Mouse (Mus musculus) liver, embryonic 13.5 days (tissue): ENCODE measurements around the gene Spsb3. TPM values are rescaled to one million over a fixed set of nuclear protein-coding genes. Genes with fewer than 3 reads are reported as not detected.

Experiments
- ATAC-seq: fragments of 200-750 bp; cut with Nextera tagmentation; 2 replicates; pipeline ENCODE4 v1.8.0; 2017; ENCODE audit warnings: low read depth, mild to moderate bottlenecking, moderate number of reproducible peaks, moderate library complexity
- DNase-seq: peaks from one replicate; pipeline ENCODE4 v3.0.0; 2022
- H3K27ac ChIP-seq: fragments of 300-500 bp; sonication (generic); 2 replicates; pipeline ENCODE4 v1.5.1; 2015; ENCODE audit warnings: moderate library complexity, mild to moderate bottlenecking, inconsistent platforms
- H3K27me3 ChIP-seq: fragments of 300-500 bp; sonication (generic); 2 replicates; pipeline ENCODE4 v1.6.1; 2015; ENCODE audit warnings: mild to moderate bottlenecking, inconsistent platforms
- H3K36me3 ChIP-seq: fragments of 300-500 bp; sonication (generic); 2 replicates; pipeline ENCODE4 v1.6.1; 2015; ENCODE audit warnings: mild to moderate bottlenecking, inconsistent platforms
- H3K4me1 ChIP-seq: fragments of 300-500 bp; sonication (generic); replicated peaks from 2 replicates; pipeline ENCODE4 v1.6.1; 2015; ENCODE audit warnings: inconsistent platforms
- H3K4me2 ChIP-seq: fragments of 300-500 bp; sonication (generic); 2 replicates; pipeline ENCODE4 v1.6.1; 2015; ENCODE audit warnings: inconsistent platforms, mild to moderate bottlenecking, moderate library complexity
- H3K4me3 ChIP-seq: fragments of 300-500 bp; sonication (generic); replicated peaks from 2 replicates; pipeline ENCODE4 v1.5.1; 2015; ENCODE audit warnings: mild to moderate bottlenecking, inconsistent platforms
- H3K9ac ChIP-seq: fragments of 300-500 bp; sonication (generic); 2 replicates; pipeline ENCODE4 v1.6.1; 2015; ENCODE audit warnings: mild to moderate bottlenecking, inconsistent platforms
- H3K9me3 ChIP-seq: fragments of 300-500 bp; sonication (generic); replicated peaks from 2 replicates; pipeline ENCODE4 v1.6.1; 2016; ENCODE audit warnings: inconsistent platforms
- WGBS: fragments of 180-500 bp; shearing (Covaris S2); methylation state at CpG from one replicate; pipeline ENCODE4 v1.1.7; 2015; ENCODE audit not compliant: insufficient replicate concordance; 5-methylcytosine and 5-hydroxymethylcytosine counted together
- polyA plus RNA-seq: library from polyadenylated mRNA; unstranded; fragments of >200 nt; fragmentation: Nextera tagmentation; extraction: Ambion mirVana; gene quantifications from 2 replicates; pipeline ENCODE4 v1.2.1, GENCODE M21; 2015

Gene Spsb3
- polyA plus RNA-seq, 1 experiment from 2014 or later = 37.9 TPM

DNA sequence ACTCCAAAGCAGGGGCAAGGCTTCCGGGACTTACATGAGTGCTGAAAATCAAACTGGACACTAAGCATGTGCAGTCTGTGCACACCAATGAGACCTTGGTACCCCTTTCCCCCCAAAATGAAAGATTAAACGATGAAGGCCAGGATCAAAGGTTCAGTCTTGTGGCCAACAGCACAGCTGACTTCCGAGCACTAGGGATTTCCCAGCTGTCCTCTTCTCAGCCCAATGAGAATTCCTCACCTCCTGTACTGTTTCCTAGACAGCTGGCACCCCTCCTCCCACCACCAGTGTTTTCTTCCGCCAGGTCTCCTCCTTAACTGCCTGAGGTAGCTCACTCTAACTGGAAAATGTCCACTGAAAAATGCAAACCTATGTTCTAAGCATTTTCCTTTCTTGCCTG is 46.7 kb downstream of the Spsb3 start:
- H3K27ac ChIP-seq = no peak overlapping the region
- H3K4me2 ChIP-seq = no peak overlapping the region
- DNase-seq = no peak
- H3K36me3 ChIP-seq = peaks cover 32% of the 10 kb centered on the region
- 0 out of 2 replicates have a peak overlapping the region, but pooled peaks have one; percentile 14 for H3K9ac ChIP-seq
- no peaks in the 10 kb centered on the region for H3K9me3 ChIP-seq
- 83% methylated on average over 4 of the region's 4 CpGs for WGBS
- ATAC-seq = no peak
- peaks cover 47% of the 10 kb centered on the region for H3K4me1 ChIP-seq
- H3K4me3 ChIP-seq = no peak overlapping the region
- no peaks in the 10 kb centered on the region for H3K27me3 ChIP-seq

DNA sequence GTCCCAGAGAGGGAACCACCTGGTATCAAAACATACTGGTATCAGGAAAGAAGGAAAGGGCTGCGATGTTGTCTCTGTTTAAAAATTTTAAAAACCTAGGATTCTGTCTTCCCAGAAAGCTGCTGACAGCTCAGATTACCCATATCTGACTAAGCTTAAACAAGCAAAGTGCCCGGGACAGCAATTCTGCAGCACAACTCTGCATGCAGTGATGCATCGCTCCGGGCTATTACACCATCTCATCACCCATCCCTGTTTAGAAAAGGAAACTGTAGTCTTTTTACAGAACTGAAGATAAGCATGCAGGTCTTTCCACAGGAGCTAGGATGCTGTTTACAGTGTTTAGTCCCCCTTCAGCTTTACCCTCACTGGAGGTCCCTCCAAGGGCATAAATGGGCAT is 48.5 kb downstream of the Spsb3 start:
- Histone ChIP-seq H3K4me1 (peaks cover 41% of the 10 kb centered on the region), H3K36me3 (peaks cover 23% of the 10 kb centered on the region), H3K4me2 (peak overlapping the region; percentile 87), H3K9ac (peak overlapping the region; percentile 88), H3K9me3 (no peaks in the 10 kb centered on the region), H3K27me3 (no peaks in the 10 kb centered on the region), H3K27ac (peak overlapping the region; percentile 90), H3K4me3 (peak overlapping the region; percentile 82)
- DNase-seq (no peak), ATAC-seq (no peak)
- WGBS = 68% methylated on average over 4 of the region's 4 CpGs

DNA sequence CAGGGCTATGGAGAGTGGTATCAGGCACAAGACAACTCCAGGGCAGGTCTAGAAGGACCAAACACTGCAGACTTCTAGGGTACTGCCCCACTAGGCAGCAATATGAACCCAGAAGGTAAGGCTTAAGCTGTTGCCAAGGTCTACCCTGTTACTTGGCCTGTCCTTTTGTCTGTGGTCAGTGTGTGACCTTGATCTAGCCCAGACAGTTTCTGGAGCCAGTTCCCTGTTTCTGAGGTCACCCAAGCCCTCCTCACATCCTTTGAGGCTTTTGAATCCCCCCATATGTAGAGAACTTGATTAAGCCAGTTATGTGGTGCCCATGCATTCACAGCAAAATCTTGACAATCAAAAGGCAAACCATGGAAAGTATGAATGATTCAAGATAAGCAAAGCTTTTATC is 49.2 kb downstream of the Spsb3 start:
- peaks cover 41% of the 10 kb centered on the region for H3K4me1 ChIP-seq
- no peak for ATAC-seq
- peak overlapping the region; percentile 90 for H3K27ac ChIP-seq

DNA sequence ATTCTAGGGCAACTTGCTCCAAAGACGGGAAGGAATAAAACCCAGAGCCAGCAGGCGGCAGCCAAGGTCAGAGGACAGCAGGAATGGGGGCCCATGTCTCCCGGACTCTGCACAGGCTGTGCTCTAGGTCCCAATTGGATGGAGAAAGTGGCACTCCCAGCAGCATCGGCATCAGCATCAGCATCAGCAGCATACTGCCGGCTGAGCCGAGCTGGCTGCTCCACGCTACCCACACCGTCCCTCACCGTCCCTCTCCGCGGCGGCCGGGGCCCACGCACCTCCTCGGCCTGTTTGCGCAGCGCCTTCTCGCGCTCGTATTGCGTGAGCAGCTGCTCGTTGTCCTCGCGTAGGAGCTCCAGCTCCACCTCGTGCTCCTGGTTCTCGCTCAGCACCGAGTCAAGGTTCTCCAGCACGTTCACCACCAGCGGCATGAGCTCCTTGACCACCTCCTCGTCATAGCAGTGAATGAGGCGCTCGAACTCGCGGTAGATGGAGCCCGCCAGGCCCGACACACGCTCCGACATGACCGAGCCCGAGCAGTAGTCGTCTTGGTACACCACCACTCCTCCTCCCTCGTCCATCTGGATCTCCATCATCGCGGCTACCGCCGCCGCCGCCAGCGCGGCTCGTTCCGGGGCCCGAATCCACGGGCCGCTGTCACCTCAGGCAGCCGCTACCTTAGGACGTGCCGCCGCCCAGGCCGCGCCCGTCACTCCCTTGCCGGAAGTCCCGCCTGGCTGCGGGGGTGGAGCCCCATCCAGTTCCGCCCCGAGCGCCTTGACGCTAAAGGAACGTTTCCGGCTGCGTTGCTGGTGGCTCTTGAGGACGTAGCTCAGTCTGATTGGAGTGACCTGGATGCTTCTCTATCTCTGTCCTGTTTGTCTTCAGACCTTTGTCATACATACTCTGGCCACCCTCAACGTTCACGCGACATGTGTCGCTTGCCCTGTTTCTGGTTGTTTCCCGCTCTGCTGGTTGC is 50.1 kb downstream of the Spsb3 start, which contains the start of gene Mapk8ip3:
Gene Mapk8ip3 (minus strand): TSS at position 719 of the 979 bp plus-strand sequence.
- peak within 1 kb of the TSS; percentile 88 for H3K9ac ChIP-seq
- H3K27me3 ChIP-seq = no peaks in the 10 kb centered on the region
- peak; percentile 97 for ATAC-seq
- WGBS = under 1% methylated on average over 78 of the region's 78 CpGs
- no peaks in the 10 kb centered on the region for H3K9me3 ChIP-seq
- peak within 1 kb of the TSS; percentile 82 for H3K4me3 ChIP-seq
- peaks cover 18% of the 10 kb centered on the region for H3K36me3 ChIP-seq
- peak within 1 kb of the TSS; percentile 87 for H3K4me2 ChIP-seq
- H3K27ac ChIP-seq = peak within 1 kb of the TSS; percentile 90
- H3K4me1 ChIP-seq = peaks cover 41% of the 10 kb centered on the region
- peak; percentile 97 for DNase-seq

More for the DNA sequence above, 49.2 kb downstream of the Spsb3 start:
- Histone ChIP-seq H3K9ac (peak overlapping the region; percentile 88), H3K9me3 (no peaks in the 10 kb centered on the region), H3K36me3 (peaks cover 23% of the 10 kb centered on the region), H3K4me2 (peak overlapping the region; percentile 87), H3K27me3 (no peaks in the 10 kb centered on the region), H3K4me3 (peak overlapping the region; percentile 82)
- DNase-seq = no peak

DNA sequence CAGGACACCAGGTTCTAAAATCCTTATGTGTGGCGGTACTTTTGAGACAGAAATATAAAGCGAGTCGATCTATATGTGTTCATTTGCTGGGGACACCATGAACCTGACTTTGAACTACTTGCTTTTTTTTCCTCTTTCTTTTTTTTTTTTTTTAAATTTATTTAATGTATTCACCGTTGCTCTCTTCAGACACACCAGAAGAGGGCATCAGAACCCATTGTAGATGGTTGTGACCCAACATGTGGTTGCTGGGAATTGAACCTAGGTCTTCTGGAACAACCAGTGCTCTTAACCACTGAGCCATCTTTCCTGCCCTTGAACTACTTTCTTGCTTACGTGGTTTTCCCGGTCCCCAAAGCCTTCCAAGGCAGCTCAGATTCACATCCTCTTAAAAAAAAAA is 50.8 kb downstream of the Spsb3 start:
- DNase-seq (no peak), ATAC-seq (no peak)
- Histone ChIP-seq H3K4me1 (peaks cover 41% of the 10 kb centered on the region), H3K27ac (peak overlapping the region; percentile 90), H3K9ac (peak overlapping the region; percentile 88), H3K27me3 (no peaks in the 10 kb centered on the region), H3K4me3 (peak overlapping the region; percentile 82), H3K36me3 (peaks cover 15% of the 10 kb centered on the region), H3K4me2 (peak overlapping the region; percentile 87), H3K9me3 (no peaks in the 10 kb centered on the region)
- 41% methylated on average over 6 of the region's 6 CpGs for WGBS

Other genes with a start within 250 kb of the Spsb3 start
- gene Slc9a3r2, start 236.3 kb upstream of the Spsb3 start, polyA plus RNA-seq = 9.8 and 10.2 TPM in 2 replicates
- 0.24 and 0.28 TPM in 2 replicates for gene Npw, start 228.2 kb upstream of the Spsb3 start, polyA plus RNA-seq
- 9.5 and 13.1 TPM in 2 replicates for gene Zfp598, start 217.0 kb upstream of the Spsb3 start, polyA plus RNA-seq
- gene Syngr3, start 196.7 kb upstream of the Spsb3 start, polyA plus RNA-seq = 0.10 and 0.31 TPM in 2 replicates
- gene Gfer, start 190.5 kb upstream of the Spsb3 start, polyA plus RNA-seq = 41.3 and 47.7 TPM in 2 replicates
- gene Noxo1, start 190.4 kb upstream of the Spsb3 start, polyA plus RNA-seq = 0.14 and 0.34 TPM in 2 replicates
- gene Tbl3, start 179.0 kb upstream of the Spsb3 start, polyA plus RNA-seq = 53.0 and 53.2 TPM in 2 replicates
- gene Rnf151, start 168.6 kb upstream of the Spsb3 start, polyA plus RNA-seq = 0.10 TPM in 1 of 2 replicates, not detected in the other
- 1,350 and 1,469 TPM in 2 replicates for gene Rps2, start 168.5 kb upstream of the Spsb3 start, polyA plus RNA-seq
- gene Ndufb10, start 162.2 kb upstream of the Spsb3 start, polyA plus RNA-seq = 206 and 216 TPM in 2 replicates
- gene Rpl3l, start 158.8 kb upstream of the Spsb3 start, polyA plus RNA-seq = 0.10 TPM in 1 of 2 replicates, not detected in the other
- gene Msrb1, start 150.0 kb upstream of the Spsb3 start, polyA plus RNA-seq = 21.3 and 21.8 TPM in 2 replicates
- gene Hs3st6, start 133.7 kb upstream of the Spsb3 start, polyA plus RNA-seq = not detected in 2 replicates
- gene Meiob, start 82.4 kb upstream of the Spsb3 start, polyA plus RNA-seq = 1.5 and 1.6 TPM in 2 replicates
- 79.5 and 83.1 TPM in 2 replicates for gene Hagh, start 46.5 kb upstream of the Spsb3 start, polyA plus RNA-seq
- gene Fahd1, start 36.3 kb upstream of the Spsb3 start, polyA plus RNA-seq = 34.6 and 34.9 TPM in 2 replicates
- gene Igfals, start 20.6 kb upstream of the Spsb3 start, polyA plus RNA-seq = 5.1 and 6.0 TPM in 2 replicates
- 89.3 and 93.2 TPM in 2 replicates for gene Nubp2, start 294 bp upstream of the Spsb3 start, polyA plus RNA-seq
- gene Eme2, start 8.4 kb downstream of the Spsb3 start, polyA plus RNA-seq = 13.8 and 14.6 TPM in 2 replicates
- gene Mrps34, start 8.5 kb downstream of the Spsb3 start, polyA plus RNA-seq = 84.2 TPM in 2 replicates
- 65.6 and 66.8 TPM in 2 replicates for gene Nme3, start 9.9 kb downstream of the Spsb3 start, polyA plus RNA-seq
- gene Mapk8ip3, start 50.3 kb downstream of the Spsb3 start, polyA plus RNA-seq = 7.6 and 8.6 TPM in 2 replicates
- gene Jpt2, start 74.0 kb downstream of the Spsb3 start, polyA plus RNA-seq = 75.1 and 86.8 TPM in 2 replicates
- gene Cramp1l, start 129.1 kb downstream of the Spsb3 start, polyA plus RNA-seq = 2.8 and 3.8 TPM in 2 replicates
- 94.4 and 99.3 TPM in 2 replicates for gene Ift140, start 129.4 kb downstream of the Spsb3 start, polyA plus RNA-seq
- 5.2 and 5.6 TPM in 2 replicates for gene Tmem204, start 196.9 kb downstream of the Spsb3 start, polyA plus RNA-seq
- gene Telo2, start 229.3 kb downstream of the Spsb3 start, polyA plus RNA-seq = 16.3 and 18.2 TPM in 2 replicates
- 0.09 TPM in 1 of 2 replicates, not detected in the other for gene Ptx4, start 234.1 kb downstream of the Spsb3 start, polyA plus RNA-seq
- gene Clcn7, start 246.7 kb downstream of the Spsb3 start, polyA plus RNA-seq = 9.1 and 12.8 TPM in 2 replicates